Mouse (Mus musculus): ENCODE data around the gene Megf11.

DNA sequence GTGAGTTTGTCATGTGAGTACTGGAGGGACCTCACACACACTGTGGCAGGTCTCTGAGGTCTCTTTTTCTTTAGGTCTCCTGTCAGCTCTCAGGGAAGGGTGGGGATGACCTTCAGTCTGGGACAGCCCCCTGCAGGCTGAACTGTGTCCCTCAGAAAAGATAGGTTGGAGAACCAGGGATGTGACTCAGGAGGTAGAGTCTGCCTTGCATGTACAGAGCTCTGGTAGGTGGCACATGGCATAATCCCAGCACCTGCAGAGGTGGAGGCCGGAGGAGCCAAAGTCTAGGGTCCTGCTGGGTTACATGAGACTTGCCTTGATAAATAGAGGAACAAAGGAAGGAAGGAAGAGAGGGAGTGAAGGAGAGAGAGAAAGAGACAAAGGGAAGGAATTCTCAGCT lies 206.0 kb downstream of the Megf11 start:
- TF ChIP-seq CTCF (IDR thresholded peaks at IDR 0.05; ENCODE audit: insufficient read depth, low read length) (no peak), POLR2A (IDR thresholded peaks at IDR 0.05; ENCODE audit: borderline replicate concordance, extremely low read depth, low read depth, low read length) (no peak)
